Mouse (Mus musculus): ENCODE results near the gene C1qtnf4. TPM values are rescaled to one million over a fixed set of nuclear protein-coding genes. Genes with fewer than 3 reads are reported as not detected.

C1qtnf4 gene
- total RNA-seq (2017), result not detected in 2 replicates

DNA sequence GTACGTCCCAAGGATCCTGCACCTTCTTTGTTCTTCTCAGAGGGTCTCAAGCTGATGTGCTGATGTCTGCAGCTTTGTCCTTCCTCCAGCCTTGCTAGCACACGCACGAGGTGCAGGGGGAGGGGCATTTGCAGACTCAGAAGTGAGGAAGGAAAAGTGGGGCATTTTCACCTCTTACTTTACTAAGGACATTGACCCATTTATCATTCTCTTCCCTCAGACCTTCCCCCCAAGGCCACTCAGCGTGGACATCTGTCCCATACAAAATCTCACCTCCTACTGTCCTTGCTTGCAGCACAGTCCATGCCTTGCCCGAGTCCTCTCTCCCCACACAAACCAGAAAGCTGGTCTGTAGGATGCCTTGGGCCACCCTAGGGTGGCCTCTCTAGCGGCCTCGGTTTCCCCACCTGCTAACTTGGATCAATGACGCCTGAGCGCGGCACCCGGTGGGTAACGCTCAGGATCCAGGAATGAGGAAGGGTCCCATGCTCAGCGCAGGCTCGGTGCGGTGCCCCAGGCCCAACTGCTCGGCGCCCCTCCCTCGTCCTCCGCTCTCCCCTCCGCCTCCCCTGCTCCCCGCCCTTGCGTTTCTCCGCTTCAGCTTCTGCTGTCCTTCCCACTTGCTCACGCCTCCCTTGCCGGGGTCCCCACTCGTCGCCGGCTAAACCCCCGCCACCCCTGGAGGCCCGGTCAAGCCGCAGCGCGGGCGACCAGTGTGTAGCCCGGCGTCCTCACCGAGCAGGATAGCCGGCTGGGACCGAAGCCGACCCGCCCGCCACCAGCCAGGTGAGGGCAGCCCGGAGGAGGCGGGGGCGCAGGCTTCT, at the start of gene C1qtnf4:
C1qtnf4 (plus strand) TSS at position 643 of the 824 bp plus-strand sequence.
- ATAC-seq (replicated peaks in 1 of 2; ENCODE audit: insufficient read depth in 1 of 2, low FRiP score in 2 of 2, low TSS enrichment in 1 of 2, low read depth in 1 of 2, poor library complexity in 2 of 2, severe bottlenecking in 2 of 2), result peak; percentile 9 to 15; a peak in 1 of 4 replicates

DNA sequence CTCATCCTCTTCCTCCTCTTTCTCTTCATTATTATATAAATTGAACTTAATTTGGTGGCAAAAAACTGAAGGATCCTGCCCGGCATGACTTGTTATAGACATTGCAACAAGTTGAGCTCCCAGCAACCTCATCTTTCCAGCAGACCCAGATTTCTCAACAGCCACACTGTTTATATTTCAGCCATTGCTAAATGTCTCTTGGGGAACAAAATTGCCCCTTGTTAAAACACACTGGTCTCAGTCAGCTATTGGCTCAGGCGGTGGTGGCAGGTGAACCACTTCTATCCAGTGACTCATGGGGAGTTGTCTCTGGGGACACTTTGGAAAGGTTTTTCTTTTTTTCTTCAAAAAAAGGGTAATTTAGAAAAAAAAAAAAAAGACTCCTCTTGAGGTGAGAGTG, 47.0 kb upstream of the C1qtnf4 start:
- no peak for ATAC-seq (replicated peaks in 1 of 2; ENCODE audit: insufficient read depth in 1 of 2, low FRiP score in 2 of 2, low TSS enrichment in 1 of 2, low read depth in 1 of 2, poor library complexity in 2 of 2, severe bottlenecking in 2 of 2)

DNA sequence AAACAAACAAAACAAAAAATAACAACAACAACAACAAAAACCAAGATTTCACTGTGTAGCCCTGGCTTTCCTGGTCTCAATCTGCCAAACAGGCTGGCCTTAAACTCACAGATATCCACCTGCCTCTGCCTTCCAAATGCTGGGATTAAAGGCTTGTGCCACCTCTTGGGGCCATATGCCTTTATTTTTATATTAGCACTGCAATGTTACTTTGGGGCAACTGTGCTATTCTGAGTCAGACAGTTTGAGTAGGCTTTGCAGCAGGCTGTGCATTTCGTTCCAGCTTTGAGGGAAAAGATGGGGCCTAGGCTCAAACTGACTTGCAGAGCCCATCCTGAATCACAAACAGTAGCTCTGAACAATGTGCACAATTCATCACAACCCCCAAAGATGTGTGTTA, 42.0 kb upstream of the C1qtnf4 start:
- ATAC-seq (replicated peaks in 1 of 2; ENCODE audit: insufficient read depth in 1 of 2, low FRiP score in 2 of 2, low TSS enrichment in 1 of 2, low read depth in 1 of 2, poor library complexity in 2 of 2, severe bottlenecking in 2 of 2), result no peak

DNA sequence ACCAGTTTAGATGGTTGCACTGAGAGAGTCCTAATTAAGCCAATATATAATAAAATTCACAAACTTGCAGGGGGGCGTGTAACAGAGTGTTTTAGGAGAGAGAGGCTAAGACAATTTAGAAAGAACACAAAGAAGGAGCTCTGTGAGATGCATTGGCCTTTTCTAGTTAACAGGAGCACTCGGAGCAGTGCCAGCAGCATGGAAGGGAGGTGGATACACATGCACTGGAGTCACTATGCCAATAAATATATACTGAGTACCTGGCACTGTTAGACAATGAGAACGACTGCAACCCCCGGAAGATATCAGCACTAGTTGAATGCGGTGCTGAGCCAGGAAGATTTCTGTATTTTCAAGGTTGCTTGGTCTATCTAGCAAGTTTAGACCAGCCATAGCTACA, 41.4 kb upstream of the C1qtnf4 start:
- ATAC-seq (replicated peaks in 1 of 2; ENCODE audit: insufficient read depth in 1 of 2, low FRiP score in 2 of 2, low TSS enrichment in 1 of 2, low read depth in 1 of 2, poor library complexity in 2 of 2, severe bottlenecking in 2 of 2), result no peak

DNA sequence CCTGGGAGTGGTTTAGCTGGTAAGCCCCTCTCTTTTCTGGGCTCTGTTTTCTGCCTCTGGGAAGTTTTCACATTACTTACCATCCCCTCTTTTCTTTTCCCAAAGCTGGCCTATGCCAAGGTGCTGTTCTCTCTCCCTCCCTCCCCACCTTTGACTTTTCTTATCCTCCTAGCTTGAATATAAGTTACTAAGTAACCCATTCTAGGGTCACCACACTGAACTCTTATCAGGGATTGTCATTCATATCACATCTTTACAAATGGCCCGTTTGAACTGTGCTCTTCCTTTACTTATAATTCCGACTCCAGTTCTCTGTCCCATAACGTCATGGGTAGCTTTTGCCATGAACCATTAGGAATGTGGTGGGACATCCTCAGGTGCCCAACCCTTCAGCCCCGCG, 40.4 kb upstream of the C1qtnf4 start:
- no peak for ATAC-seq (replicated peaks in 1 of 2; ENCODE audit: insufficient read depth in 1 of 2, low FRiP score in 2 of 2, low TSS enrichment in 1 of 2, low read depth in 1 of 2, poor library complexity in 2 of 2, severe bottlenecking in 2 of 2)

DNA sequence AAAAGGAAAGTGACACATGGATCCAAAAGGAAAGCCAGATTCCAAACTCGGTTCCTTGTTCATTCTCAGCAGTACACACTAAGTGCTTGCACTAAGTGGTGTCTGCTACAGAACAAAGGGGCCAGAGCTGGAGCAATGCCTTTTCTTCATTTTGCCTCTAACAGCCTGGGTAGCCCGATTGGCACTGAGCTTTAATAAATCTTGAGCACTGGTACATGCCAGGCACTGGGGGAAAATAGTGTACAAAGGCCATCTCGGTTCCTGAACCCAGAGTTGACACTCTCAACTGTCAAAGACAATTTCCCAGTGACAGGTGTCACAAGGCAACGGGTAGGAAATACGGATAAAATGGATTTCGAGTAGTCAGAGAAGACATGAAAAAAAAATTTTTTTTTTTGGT, 39.5 kb upstream of the C1qtnf4 start:
- no peak for ATAC-seq (replicated peaks in 1 of 2; ENCODE audit: insufficient read depth in 1 of 2, low FRiP score in 2 of 2, low TSS enrichment in 1 of 2, low read depth in 1 of 2, poor library complexity in 2 of 2, severe bottlenecking in 2 of 2)

DNA sequence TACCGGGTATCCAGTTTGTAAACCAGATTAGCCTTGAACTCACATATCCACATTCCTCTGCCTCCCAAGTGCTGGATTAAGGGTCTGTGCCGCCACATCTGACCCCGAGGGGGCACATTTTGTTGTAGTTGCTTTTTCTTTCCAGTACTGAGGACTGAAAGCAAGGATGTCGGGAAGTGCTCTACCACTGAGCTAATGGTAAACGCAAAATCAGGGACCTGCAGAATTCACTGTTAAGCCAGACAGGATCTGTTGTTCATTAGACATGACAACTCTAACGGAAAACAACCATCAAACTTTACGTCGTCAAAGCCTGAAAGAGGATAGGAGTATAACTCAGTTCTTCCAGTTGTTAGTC, 39.1 kb upstream of the C1qtnf4 start:
- ATAC-seq (replicated peaks in 1 of 2; ENCODE audit: insufficient read depth in 1 of 2, low FRiP score in 2 of 2, low TSS enrichment in 1 of 2, low read depth in 1 of 2, poor library complexity in 2 of 2, severe bottlenecking in 2 of 2), result peak; percentile 8 to 18; a peak in 3 of 4 replicates

DNA sequence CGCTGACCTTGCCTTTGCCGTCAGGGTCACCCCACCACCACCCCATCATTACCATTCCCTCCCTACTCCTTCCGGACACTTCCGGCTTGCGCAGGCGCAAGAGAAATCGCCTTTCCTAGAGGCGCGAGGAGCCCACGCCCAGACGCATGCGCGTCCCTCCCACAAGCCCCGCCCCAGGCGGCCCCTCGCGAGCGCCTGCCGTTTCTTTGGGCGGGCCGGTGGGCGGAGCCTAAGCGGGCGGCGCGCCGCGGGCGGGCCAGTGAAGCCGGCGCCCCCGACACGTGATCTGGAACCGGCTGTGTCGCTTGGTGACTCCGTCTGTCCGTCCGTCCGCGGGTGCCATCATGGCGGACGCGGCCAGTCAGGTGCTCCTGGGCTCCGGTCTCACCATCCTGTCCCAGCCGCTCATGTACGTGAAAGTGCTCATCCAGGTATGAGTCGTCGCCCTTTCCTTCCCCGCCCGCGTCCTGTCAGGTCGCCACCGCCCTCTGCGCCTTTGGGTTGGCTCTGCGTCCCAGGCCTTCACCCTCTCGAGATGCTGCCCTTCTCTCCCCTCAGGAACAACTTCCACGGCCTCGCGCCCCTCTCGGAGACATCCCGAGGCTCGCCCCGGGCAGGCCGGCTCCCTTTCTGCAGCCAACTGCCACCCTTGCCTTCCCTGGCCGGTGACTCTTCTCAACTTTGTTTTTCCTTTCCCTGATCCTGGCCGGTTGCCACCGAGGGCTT, 38.5 kb upstream of the C1qtnf4 start, which contains the start of gene Mtch2:
Mtch2 (plus strand) TSS at position 201 of the 726 bp plus-strand sequence.
- peak; percentile 87 to 91 for ATAC-seq (replicated peaks in 1 of 2; ENCODE audit: insufficient read depth in 1 of 2, low FRiP score in 2 of 2, low TSS enrichment in 1 of 2, low read depth in 1 of 2, poor library complexity in 2 of 2, severe bottlenecking in 2 of 2)

DNA sequence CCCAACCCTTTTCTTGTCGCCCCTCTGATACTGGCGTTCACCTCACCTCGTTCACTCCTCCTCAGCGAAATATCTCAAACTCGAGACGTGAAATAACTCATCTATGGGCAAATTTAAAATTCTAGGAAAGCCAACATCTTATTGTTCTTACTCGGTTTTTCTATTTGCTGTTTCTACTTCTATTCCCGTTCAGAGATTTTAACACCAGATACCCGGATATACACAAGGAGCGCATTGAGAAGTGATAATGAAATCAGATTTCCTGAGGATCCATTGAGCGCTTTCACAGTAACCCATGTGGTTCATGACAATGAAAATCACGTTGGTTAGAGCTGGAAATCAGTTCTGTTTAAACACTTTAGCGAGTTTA, 38.0 kb upstream of the C1qtnf4 start:
- no peak for ATAC-seq (replicated peaks in 1 of 2; ENCODE audit: insufficient read depth in 1 of 2, low FRiP score in 2 of 2, low TSS enrichment in 1 of 2, low read depth in 1 of 2, poor library complexity in 2 of 2, severe bottlenecking in 2 of 2)

DNA sequence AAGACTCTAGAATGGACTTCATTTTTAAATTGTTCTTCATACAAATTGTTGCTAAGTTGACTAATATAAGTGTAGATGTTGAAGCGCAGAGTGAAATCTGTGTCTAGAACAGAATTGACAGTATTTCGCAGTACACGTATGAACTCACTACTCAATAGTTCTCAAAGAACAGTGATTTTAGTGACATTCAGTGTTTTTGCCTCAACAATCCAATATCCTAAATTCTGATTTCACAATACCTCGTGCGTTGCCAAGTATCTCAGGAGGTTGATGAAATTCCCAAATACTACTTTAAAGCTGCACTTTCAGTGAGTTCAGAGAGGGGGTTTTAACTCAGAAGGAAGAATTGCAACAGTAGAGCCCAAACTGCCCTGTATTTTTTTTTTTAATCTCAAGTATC, 37.3 kb upstream of the C1qtnf4 start:
- ATAC-seq (replicated peaks in 1 of 2; ENCODE audit: insufficient read depth in 1 of 2, low FRiP score in 2 of 2, low TSS enrichment in 1 of 2, low read depth in 1 of 2, poor library complexity in 2 of 2, severe bottlenecking in 2 of 2), result no peak

DNA sequence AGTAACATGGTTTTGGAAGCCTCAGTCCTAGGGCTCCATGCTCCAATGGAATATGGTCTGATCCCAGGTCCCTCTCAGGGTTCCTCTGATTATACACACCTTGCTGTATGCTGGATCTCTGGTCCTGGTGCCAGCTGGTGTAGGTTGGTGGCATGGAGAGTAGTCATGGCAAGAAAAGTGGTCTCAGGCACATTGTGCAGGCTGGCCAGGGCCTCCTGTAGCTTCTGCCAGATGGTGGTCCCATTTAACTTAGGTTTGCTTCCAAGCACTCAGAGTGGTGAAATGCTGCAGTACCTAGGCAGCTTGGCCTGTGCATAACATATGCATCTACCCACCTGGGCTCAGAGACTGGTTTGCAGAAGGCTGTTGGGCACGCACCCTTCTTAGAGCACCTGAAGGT, 35.3 kb upstream of the C1qtnf4 start:
- ATAC-seq (replicated peaks in 1 of 2; ENCODE audit: insufficient read depth in 1 of 2, low FRiP score in 2 of 2, low TSS enrichment in 1 of 2, low read depth in 1 of 2, poor library complexity in 2 of 2, severe bottlenecking in 2 of 2), result no peak

DNA sequence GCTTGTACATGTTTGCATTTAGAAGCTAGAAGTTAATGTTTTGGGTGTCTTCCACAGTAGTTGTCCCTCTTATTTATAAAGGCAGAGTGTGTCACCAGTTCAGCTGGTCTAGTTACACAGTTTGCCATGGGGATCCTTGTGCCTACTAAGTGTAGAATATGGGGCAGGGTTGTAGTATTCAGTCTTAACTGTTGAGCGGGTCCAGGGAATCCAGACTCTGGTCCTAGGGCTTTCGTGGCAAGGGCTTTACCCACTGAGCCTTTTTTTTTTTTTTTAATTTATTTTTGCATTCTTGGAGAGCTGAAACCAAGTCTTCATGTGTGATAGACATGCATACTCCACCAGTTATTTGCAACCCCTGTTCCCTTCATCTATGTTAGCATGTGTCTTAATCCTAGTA, 24.2 kb upstream of the C1qtnf4 start:
- no peak for ATAC-seq (replicated peaks in 1 of 2; ENCODE audit: insufficient read depth in 1 of 2, low FRiP score in 2 of 2, low TSS enrichment in 1 of 2, low read depth in 1 of 2, poor library complexity in 2 of 2, severe bottlenecking in 2 of 2)

DNA sequence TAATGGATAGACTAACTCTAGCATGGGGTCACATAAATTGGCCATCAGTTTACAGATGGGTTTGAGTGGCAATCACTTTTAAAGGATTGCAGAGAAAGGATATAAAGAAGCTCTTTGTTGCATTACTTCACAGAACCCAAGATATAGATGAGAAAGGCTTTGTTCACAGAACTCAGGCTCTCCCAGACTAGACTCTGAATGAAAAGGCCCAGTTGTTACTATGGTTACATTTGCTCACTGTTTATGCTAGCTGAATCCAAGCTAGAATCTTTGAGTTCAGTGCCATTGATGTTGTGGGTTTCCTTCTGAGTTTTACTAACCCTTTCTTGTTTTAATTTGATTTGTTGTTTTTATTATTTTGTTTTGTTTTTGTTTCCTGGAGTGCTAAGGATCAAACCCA, 21.5 kb upstream of the C1qtnf4 start:
- no peak for ATAC-seq (replicated peaks in 1 of 2; ENCODE audit: insufficient read depth in 1 of 2, low FRiP score in 2 of 2, low TSS enrichment in 1 of 2, low read depth in 1 of 2, poor library complexity in 2 of 2, severe bottlenecking in 2 of 2)

DNA sequence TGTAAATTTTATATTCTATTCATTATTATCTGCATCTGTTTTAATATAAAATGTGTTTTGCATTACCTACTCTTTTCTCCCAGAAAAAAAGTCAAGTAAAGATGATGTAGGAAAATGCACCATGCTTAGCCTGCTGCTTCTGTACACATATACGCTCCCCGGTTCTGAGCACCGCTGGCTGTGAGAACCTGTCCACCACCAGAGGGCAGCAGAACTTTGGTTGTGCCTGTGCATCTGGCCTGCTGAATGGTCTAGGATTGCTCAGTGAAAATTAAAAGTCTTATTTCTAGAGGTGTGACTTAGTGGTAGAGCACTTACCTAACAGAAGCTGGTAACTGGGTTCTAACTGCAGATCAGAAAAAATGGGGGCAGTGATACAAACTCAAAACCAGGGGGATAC, 19.1 kb upstream of the C1qtnf4 start:
- ATAC-seq (replicated peaks in 1 of 2; ENCODE audit: insufficient read depth in 1 of 2, low FRiP score in 2 of 2, low TSS enrichment in 1 of 2, low read depth in 1 of 2, poor library complexity in 2 of 2, severe bottlenecking in 2 of 2), result peak; percentile 84 to 92

DNA sequence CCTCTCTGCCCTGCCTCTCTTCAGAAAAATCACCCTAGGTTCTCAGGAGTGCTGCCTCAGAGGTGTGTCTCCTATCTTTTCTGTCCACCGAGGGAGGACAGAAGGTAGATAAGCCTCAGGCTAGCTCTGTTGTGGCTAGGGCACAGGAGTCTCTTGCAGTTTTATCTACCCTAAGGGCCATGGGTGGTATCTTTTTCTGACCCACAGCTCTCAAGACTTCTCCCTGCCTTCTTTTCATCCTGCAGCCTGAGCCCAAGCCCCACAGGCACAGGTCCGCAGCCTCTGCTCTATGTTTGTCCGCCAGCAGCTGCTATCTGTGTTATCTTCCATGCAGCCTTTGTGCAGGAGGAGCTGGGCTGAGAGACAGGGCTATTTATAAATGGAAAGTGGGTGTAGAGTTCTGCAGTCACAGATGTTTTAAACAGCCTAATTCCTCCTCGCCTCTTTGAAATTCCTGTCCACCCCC, 15.5 kb upstream of the C1qtnf4 start:
- peak in 1 of 2 experiments; percentile 15; a peak in 1 of 4 replicates for ATAC-seq (replicated peaks in 1 of 2; ENCODE audit: insufficient read depth in 1 of 2, low FRiP score in 2 of 2, low TSS enrichment in 1 of 2, low read depth in 1 of 2, poor library complexity in 2 of 2, severe bottlenecking in 2 of 2)

DNA sequence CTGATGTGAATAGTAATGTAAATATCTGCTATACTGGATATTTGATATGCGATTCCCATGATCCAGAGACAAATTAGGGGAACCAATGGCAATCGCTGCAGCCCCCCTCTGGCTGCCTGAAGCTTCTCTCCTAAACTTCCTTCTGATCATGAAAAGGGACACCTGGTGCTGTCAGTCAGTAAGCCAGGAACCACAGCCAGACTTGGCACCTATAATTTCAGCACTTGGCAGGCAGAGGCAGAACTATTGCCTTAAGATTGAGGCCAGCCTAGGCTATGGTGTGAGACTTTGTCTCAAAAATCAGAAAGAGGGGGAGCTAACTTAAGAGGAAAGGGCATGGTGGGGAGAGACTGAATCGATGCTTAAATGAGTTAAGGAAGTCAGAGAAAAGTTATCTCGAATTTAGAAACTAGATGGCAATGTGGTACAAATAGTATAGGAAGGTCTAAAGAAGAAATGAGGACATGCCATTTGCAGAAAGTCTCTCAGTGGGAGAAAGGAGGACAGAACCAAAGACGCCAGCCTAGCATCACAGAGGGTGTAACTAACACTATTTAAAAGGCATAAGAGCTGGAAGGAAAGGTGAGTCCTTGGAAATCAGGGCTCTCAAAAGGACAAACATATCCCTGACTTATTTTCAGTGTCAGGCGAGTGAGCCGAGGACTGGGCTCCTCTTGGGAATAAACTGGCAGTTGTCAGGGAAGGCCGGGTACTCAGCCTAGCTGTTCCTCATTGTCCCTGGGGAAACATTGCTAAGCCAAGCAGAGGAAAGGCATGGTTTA, 14.3 kb upstream of the C1qtnf4 start:
- no peak for ATAC-seq (replicated peaks in 1 of 2; ENCODE audit: insufficient read depth in 1 of 2, low FRiP score in 2 of 2, low TSS enrichment in 1 of 2, low read depth in 1 of 2, poor library complexity in 2 of 2, severe bottlenecking in 2 of 2)

DNA sequence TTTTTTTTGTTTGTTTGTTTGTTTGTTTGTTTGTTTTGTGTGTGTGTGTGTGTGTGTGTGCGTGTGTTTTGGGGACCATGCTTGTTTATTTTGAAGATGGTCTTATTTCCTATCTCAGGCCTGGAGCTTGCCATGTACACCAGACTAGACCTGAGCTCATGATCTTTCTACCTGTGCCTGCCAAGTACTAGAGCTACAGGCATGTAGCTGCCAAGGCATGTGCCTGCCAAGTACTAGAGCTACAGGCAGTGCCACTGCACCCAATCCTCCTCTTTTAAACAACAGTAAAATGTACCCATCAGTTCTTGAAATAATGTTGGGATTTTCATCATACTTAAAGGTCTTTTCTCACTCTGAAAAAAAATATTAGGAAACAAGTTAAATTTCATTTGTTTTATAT, 11.6 kb upstream of the C1qtnf4 start:
- ATAC-seq (replicated peaks in 1 of 2; ENCODE audit: insufficient read depth in 1 of 2, low FRiP score in 2 of 2, low TSS enrichment in 1 of 2, low read depth in 1 of 2, poor library complexity in 2 of 2, severe bottlenecking in 2 of 2), result no peak

DNA sequence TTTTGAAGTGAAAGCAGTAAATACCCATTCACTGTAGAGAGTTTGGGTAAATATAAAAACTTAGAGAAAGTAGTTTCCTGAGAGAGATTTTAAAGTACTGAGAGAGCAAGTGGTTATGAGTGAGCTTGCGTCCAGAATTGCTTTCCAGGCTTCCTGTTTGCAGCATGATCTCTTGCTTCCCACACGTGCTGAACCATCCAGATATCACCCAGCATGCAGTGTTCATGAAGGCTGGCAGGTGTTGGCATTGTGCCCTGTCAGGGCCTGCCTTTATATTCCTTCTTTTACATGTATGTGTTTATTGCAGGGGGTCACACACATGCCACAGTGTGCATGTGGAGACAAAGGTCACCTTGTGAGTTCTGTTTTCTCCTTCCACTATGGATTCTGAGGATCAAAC, 10.4 kb upstream of the C1qtnf4 start:
- ATAC-seq (replicated peaks in 1 of 2; ENCODE audit: insufficient read depth in 1 of 2, low FRiP score in 2 of 2, low TSS enrichment in 1 of 2, low read depth in 1 of 2, poor library complexity in 2 of 2, severe bottlenecking in 2 of 2), result no peak
